Mouse (Mus musculus) thymus, postnatal 10 days (tissue): ENCODE results near the gene Kcnj9.

ENCODE experiments used
- DNase-seq, 2 experiments: peaks; one replicate each; pipeline ENCODE4 v3.0.0; 2021; ENCODE audit warnings: low spot score in 2 of 2

Kcnj9 gene

DNA sequence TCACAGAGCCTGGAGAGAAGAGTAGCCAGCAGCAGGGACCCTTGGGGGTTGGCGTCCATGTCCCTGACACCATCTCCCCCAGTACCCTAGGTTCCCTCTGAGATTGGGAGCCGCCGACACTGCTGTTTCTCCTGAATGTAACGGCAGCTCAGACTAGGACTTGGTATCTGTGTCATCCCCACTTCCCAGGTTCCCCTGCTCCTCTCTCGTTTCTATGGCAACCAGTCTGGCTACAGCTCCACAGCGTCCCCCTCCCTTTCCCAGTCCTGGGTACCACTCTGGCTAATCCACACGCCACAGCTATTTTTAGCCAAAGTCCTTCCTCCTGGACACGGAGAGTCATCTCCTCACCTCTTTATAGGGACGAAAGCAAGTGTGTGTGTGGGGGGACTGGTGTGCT lies at the start of gene Kcnj9:
Gene Kcnj9 (minus strand): TSS at position 188 of the 400 bp plus-strand sequence.
- no peak for DNase-seq

- peak in 1 of 2 experiments; percentile 32 for DNase-seq
Observed at GRCm38 (mm10) chr1:172376758-172377458, 47.8 kb upstream of the Kcnj9 start.

DNA sequence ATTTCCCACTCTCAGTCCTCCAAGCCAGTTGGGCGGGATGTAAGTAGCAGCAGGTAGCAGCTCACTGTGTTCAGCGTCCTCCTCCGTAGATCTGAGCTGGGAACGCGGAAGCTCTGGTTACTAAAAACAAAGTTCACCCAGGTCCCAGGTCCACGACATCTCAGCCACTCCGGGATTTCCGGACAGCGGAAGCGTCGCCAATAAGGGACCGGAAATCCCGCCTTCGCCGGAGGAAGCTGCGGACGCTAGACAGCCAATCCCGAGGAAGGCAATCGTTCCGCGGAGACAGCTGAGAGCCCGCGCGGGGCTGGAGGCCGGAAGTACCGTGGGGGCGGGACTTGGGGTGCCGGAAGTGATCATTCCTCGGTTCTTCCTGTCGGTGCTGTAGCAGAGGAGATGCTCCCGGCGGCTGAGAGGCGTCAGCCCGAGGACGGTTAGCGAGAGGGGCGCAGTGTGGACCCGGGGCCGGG lies 47.1 kb upstream of the Kcnj9 start, which contains the start of gene Pigm:
Gene Pigm (plus strand): TSS at position 349 of the 470 bp plus-strand sequence.
- DNase-seq: peak; percentile 97 to 99

DNA sequence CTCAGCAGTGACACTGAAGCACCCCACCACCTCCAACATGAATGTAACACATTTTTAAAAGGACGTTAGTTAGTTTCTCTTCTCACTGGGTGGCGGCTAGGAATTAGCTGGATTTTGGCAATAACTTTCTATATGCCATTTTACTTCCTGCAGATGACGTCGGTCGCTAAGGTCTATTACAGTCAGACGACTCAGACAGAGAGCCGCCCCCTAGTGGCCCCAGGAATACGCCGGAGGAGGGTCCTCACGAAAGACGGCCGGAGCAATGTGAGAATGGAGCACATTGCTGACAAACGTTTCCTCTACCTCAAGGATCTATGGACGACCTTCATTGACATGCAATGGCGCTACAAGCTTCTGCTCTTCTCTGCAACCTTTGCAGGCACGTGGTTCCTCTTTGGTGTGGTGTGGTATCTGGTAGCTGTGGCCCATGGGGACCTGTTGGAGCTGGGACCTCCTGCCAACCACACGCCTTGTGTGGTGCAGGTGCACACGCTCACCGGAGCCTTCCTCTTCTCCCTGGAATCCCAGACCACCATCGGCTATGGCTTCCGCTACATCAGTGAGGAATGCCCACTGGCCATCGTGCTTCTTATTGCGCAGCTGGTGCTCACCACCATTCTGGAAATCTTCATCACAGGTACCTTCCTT lies 39.8 kb upstream of the Kcnj9 start:
- DNase-seq: peak; percentile 73 to 90

DNA sequence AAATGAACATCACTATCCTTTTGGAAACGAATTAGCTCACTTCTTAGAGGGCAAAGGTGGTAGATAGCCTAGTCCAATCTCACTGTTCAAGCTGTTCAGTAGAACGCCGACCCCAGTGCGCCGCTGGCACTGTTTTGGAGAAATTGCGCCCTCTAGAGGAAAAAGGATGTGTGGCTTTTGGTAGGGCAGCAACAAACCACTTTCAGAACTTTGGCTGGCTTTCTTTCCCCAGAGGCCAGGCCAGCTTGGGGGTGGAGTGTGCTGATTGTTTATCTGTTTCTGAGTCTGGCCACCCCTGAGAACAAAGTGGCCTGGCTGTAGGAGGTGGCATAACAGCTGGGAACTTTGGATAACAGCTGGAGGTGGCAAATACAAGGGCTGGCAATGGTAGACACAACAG lies 35.6 kb upstream of the Kcnj9 start:
- peak in 1 of 2 experiments; percentile 67 for DNase-seq

- no peak for DNase-seq
Observed at GRCm38 (mm10) chr1:172358341-172358740, 29.2 kb upstream of the Kcnj9 start.

DNA sequence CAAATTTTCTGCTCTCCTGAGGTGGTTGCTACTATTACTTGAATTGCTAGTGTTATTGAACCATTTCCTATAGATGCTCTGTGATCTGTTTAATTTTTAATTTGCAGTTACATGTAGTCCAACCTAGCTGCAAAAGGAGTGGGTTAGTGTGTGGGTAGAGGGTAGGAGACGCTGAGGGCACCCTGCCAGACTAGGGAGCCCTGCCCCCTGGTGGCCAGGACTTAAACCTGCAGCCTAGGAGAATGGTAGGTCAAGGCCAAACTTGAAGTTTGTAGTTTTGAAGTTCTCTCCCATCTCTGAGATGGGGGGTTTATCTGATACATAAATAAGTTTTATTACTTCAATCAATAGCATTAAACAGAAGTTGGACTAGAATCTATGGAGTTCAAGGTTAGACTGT lies 28.4 kb upstream of the Kcnj9 start:
- DNase-seq: peak in 1 of 2 experiments; percentile 63

GRCm38 (mm10) chr1:172355336-172355735 lies 26.2 kb upstream of the Kcnj9 start:
- no peak for DNase-seq

DNA sequence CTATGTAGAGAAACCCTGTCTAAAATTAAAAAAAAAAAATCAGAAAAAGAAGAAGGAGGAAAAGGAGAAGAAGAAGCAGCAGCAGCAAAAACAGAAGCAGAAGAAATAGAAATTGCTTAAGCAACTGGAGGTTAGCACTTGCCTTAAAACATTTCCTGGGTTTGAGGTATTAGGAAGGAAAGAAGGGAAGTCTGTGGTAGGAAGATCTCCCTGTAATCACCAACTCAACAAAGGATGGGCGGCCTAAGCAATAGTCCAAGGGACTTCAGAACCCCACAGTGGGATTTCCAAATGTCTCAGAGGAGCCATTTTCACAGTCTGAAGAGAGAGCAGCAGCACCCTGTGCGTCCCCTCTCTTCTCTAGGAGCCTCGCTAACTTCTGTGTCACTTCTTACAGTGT lies 23.3 kb upstream of the Kcnj9 start:
- no peak for DNase-seq

- no peak for DNase-seq
Observed at GRCm38 (mm10) chr1:172352001-172352400, 22.9 kb upstream of the Kcnj9 start.

- no peak for DNase-seq
Observed at GRCm38 (mm10) chr1:172349916-172350812, 21.0 kb upstream of the Kcnj9 start.

GRCm38 (mm10) chr1:172349504-172349903 lies 20.4 kb upstream of the Kcnj9 start:
- no peak for DNase-seq

DNA sequence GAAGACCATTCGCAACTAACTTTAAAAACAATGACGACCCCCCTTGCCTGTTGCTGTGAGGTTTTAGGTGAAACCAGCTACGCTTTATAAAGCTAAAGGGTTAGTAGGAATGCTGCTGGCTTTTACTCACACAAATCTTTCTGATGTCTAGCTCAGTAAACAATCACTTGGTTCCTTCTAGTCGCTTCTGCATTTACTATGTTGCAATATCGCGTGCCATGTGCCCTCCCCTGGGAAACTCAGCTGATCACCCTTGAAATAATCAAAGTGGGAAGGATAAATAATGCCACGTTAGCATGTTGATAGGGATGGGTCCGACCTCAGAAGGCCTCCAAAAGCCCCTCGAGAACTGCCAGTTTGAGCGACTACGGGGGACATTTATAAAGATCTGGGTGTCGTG lies 18.3 kb upstream of the Kcnj9 start:
- no peak for DNase-seq

GRCm38 (mm10) chr1:172346707-172347106 lies 17.6 kb upstream of the Kcnj9 start:
- DNase-seq: no peak

DNA sequence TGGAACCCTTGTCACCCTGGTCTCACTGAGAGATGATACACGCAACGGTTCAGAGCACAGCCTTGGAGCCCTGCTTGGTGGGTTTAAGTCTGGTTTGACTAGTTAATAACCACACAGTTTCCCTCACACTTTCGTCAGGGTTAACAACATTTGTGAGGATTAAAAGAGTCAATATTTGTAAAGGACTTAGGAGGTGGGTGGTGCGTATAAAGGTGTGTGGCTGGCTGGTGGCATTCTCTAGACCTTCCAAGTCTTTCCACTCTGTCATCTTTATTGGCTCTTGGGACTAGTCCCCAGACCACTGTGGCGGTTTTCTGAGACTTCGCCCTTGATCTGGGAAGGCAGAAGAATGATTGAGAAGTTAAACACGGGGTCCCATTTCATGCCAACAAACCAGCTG lies 15.7 kb upstream of the Kcnj9 start:
- no peak for DNase-seq

GRCm38 (mm10) chr1:172343914-172344313 lies 14.8 kb upstream of the Kcnj9 start:
- DNase-seq: no peak

GRCm38 (mm10) chr1:172342729-172343128 lies 13.6 kb upstream of the Kcnj9 start:
- DNase-seq: no peak

GRCm38 (mm10) chr1:172341386-172341785 lies 12.3 kb upstream of the Kcnj9 start:
- DNase-seq: no peak

GRCm38 (mm10) chr1:172340729-172341321 lies 11.7 kb upstream of the Kcnj9 start, which contains the start of gene Kcnj10:
Gene Kcnj10, plus strand, starts transcription at chr1:172341210.
- DNase-seq: peak; percentile 65 to 76

- DNase-seq: no peak
Observed at GRCm38 (mm10) chr1:172337411-172338185, 8.5 kb upstream of the Kcnj9 start.

DNA sequence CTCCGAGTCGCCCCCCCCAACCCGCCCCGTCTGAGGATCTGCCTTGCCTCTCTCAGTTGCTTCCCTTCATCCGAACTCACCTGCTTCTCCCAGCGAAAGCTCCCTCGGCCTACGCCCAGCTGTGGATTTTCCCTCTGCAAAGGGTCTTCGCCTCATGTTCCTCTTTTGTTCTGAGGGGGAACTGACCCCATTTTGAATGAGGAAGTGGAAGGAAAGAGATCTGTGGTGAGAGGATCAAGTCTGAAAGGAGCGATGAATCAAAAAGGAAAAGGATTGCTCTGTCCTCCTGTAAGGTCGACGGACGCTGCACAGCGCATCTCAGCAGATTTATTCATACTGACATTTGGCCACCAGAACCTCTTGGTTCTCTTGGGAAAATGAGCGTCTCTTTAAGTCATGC lies 6.7 kb upstream of the Kcnj9 start:
- DNase-seq: no peak
